Mouse (Mus musculus): ENCODE measurements around the gene Dtnbp1. TPM values are rescaled to one million over a fixed set of nuclear protein-coding genes. Genes with fewer than 3 reads are reported as not detected.
A peak's percentile ranks its signal among the peaks of the same experiment; 100 is the strongest.

The Dtnbp1 gene
- total RNA-seq, 2 experiments from 2014 or later: 81.1 to 82.7 TPM

DNA sequence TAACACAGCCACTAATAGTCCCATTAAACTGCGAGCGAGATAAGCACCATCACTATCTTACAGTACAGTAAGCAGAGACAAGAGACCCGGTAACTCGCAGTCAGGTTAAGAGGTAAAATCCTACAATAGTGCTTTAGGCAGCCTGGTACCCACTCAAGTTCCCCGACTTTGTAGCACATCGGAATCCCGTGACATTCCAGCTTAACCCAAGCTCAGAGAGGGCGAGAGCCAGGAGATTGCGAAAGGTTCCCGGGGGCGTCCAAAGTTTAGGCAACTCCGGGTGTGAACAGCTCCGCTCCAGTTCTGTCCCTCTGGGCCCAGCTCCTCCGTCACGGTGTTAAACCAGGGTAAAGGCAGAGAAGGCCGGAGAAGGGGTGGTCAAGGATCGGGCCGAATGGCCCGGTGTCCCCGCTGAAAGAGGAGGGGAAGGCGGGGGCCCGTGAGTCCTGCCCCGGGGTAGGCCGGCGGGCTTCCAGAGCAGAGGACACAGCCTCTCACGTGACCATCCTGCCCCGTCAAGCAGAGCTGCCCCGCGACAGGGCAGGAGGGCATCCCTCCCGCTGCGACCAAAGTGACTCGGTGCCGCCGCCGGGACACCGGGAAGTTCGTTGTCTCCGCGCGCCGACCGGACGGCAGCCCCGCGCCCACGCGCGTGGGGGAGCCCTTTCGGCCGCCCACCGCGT, 578 bp downstream of the Dtnbp1 start:
- peak; percentile 49 to 54 for DNase-seq

DNA sequence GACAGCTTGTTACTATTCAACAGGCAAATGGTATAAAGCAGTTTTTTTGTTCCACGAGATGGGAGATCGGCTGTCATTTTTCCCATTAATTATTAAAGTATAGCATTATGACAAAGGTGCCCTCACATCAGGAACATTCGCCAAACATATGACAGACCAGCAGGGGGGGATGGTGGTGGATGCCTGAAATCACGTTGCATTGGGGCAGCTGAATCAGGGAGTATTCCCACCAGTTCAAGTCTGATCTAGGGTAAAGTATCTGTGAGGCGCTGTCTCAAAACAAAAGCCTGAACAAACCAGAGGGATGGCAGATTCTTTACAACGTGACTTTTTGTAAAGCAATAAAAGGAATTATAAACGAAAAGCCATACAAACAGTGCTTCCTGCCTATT, 1.1 kb downstream of the Dtnbp1 start:
- DNase-seq: peak in 1 of 2 experiments; percentile 27

DNA sequence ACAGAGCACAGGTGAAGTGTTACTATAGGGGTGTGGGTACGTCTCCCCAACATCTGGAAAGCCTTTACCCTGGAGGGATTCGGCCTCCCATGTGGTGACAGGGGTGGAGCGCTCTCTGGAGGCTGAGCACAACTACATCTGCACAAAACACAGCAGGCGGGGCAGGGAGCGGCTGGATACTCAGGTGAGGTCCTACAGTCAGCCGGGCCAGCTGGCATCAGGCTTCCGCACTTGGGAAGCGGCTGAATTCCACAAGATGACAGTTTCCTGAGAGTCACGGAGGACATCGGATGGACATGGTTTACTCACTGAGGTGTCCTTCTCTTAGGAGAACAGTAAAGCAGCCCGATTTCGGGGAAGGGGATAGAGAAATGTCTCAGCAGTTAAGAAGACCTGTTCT, 2.7 kb downstream of the Dtnbp1 start:
- DNase-seq: no peak

DNA sequence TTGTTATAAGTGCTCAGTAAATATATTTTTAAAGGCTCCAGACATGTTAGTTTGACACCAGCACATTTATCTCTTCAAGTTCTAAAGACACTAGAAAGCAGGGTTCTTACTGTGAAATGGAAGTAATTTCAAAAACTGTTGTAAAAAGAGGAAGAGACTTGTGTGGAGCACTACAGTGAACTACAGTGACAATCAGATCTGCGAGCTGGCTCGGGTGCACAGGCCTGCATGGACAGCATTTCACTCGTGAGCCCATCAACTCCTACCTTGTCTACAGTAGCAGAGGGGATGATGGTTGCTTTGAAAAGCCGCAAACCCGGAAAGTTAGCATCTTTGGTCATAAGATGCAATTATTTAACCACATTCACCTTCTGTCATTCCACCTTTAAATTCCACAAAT, 5.6 kb downstream of the Dtnbp1 start:
- no peak for DNase-seq

DNA sequence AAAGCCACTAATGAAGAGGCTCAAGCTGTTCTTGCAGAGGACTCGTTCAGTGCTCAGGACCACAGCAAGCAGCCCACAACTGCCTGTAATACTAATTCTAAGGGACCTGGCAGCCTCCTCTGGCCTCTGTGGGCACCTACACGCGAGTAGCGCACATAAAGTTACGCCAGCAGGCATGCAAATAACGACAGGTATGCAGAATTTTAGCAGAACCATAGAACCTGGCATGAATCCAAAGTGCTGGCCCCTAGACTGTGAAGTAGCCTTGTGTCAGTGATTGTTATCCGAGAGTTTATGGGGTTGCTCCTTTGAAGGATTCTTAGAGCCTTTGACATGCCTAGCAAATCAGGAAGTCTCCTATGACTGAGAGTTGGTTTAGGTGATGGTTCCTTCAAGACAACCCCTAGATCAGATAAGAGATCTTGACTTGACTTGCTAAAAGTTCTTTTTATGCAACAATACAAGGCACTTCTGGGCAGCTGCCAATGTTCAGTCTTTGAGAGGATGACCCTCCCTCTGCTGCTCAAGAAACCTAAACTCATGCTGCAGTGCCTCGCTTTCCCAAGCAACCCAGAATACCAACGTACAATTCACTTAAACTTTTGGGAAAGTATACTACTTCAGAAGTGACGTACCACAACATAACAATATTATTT, 9.3 kb downstream of the Dtnbp1 start:
- no peak for DNase-seq

DNA sequence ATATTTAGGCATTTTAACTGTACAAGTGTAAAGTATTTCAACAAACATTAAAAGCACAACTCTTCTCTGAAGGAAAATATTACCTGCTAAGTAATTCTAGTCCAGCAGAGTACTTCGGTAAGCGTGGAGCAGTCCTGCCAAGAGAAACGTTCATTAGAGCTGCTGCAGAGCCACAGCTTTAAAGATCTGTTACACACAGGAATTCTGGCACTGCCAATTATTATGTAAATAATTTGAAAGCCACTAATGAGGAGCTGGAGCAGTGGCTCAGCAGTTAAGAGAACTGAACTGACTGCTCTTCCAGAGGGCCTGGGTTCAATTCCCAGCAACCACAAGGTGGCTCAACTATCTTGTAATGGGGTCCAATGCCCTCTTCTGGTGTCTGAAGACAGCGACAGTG, 10.0 kb downstream of the Dtnbp1 start:
- DNase-seq: no peak

DNA sequence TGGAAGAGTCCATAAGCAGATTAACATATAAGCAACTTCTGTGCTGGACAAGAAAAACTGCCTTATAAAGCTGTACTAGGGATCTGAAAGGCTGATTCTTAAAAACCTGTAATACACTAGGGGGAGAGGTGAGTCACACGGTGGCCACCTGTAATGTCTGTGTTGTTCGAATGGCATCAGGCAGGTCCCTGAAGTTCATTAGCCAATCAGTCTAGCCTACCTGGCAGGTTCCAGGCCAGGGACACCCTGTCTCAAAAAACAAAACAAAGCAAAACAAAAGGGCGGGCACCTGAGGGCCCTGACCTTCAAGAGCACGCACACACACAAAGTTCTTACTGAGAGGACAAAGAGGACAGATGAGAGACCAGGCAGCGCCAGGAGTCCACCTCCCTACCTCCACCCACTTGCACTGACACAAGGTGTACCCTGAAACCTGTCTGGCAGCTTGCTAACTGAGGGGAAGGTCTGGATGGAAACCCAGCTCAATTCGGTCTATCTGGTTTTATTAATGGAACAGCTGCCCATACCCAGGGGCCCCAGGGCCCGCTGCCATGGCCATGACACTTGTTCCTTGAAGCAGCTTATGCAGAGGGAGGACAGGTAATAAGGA, 11.8 kb downstream of the Dtnbp1 start:
- DNase-seq: no peak

DNA sequence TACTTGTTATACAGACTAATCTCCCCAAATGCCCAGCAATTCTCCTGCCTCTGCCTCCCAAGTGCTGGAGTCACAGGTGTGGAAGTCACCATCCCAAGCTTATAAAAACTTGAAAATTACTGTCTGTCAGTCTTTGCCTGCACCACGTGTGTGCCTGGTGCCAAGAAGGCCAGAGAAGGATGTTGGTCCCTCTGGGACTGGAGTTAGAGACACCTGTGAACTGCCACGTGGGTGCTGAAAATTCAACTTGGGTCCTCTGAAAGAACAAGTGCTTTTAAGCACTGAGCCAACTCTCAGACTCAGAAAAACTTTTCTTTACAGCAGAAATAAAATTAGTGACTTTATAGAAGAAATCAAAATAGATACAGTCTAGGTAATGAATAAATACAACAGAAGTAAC, 15.6 kb downstream of the Dtnbp1 start:
- no peak for DNase-seq

DNA sequence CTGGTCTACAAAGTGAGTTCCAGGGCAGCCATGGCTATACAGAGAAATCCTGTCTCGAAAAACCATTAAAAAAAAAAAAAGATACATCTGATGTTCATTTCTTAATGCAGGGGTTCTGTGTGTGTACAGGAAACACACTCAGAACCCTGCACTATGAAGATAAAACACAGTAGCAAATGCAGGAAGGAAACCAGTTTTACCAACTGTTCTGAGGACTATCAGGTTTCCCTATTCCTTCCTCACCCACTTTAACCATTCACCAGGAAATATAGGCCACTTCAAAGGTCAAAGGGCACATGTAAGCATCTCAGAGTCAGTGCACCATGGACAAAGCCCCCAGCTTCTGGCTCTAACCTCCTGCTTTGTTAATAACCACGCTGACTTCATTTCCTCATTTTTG, 16.6 kb downstream of the Dtnbp1 start:
- DNase-seq: no peak

DNA sequence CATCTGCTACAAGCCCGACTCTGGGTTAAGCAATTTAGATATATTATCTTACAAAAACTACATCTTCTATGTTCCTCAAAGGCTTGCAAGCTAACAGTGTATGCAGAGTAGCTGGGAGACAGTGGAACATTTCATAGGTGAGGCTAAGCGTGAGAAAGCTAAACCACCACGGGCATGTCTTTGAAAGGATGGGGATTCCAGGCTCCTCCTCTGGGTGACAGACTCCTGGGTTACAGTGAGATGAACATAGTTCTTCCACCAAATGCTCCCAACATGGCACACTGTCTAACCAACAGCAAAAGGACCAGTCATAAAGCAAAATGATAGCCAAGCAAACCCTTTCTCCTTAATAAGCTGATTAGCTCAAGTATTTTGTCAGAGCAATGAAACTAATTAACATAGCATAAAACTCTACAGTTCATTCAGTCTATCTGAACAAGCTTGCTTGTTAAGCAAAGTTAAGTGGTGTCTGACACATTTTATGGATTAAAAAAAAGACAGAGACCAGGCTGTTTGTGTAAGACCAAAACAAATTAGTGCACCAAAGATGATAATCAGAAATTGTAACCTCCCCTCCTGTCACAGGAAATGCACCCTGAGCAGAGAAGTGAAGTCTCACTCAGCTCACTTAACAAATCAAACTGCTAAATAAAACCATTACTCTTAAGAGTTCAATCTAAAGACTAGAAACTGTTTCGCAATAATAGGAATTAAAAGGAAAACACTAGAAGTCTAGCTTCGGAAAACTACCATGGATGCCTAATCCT, 18.1 kb downstream of the Dtnbp1 start:
- DNase-seq: no peak

DNA sequence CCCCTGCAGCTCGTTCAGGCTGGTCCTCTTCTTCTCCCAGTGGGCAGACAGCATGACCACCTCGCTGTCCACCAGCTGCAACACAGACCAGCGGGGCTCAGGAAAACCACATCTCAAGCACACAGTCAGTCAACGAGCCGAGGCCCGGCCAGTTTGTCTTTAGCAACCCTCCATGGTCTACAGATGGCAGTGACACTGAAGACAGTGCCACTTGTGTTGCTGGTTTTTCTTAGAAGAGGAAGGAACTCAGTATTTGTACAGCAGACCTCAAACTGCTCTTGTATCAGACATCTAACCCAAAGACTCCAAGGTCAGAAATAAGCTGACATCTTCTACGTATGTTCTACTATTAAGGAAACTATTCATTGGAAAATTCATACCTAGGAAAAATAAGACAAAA, 19.1 kb downstream of the Dtnbp1 start:
- DNase-seq: no peak

DNA sequence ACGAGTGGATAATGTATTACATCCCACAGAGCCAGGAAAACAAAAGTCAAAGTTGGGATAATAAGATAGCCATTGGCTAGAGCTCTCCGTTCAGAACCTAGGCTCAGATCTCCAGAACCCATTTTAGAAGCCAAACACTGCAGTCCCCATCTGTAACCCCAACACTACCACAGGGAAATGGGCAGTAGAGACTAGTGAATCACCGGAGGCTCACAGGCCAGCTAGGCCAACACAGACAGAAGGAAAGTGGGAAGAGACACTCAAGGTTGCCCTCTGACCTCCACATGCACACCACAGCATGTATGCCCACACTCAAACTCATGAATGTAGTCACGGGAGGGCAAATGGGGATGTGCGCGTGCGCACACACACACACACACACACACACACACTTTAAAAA, 22.5 kb downstream of the Dtnbp1 start:
- DNase-seq: no peak

DNA sequence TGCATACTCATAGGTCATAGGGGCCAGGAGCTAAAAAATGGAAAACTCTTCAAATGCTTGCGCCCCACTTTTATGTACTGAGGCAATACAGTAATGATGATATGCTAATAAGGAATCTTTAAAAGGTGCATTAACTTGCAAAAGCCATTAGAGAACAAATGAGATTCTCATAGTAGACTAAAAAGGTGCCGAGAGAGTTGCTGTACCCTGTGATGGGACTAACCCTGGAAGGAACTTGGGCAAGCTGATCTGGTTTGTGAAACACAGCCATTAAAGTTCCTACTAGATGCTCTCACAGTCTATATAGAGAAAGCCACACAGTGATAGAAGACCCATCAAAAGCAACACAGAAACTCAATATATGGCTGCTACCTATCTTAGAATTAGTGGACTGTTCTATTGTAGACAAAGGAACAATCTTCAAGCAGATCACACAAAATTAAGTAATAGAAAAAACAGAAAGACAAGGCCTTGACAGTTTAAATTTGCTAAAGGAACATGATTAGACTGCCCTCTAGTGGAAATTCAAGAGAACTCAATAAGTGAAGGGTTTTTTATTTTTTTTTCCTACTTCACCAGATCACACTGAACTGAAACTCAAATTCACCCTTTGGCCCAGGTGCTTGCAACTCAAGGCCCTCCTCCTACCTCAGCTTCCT, 24.3 kb downstream of the Dtnbp1 start:
- no peak for DNase-seq

DNA sequence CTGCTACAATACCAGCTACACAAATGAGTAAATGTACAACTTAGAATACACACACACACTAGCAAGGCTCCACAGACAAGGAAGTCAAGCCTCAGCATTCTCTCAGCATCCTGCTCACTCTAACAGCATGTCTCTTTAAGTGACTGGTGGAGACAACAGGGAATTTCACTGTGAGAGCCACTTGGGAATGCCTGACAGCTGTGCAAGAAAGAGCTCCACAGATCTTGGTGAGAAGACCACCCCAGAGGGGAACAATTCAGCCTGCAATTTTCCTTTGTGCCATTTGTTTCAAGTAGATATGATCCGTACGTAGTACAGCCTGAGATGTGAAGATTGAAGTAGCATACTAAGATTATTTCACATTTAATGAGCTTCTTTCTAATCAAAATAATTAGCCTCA, 24.9 kb downstream of the Dtnbp1 start:
- DNase-seq: no peak

DNA sequence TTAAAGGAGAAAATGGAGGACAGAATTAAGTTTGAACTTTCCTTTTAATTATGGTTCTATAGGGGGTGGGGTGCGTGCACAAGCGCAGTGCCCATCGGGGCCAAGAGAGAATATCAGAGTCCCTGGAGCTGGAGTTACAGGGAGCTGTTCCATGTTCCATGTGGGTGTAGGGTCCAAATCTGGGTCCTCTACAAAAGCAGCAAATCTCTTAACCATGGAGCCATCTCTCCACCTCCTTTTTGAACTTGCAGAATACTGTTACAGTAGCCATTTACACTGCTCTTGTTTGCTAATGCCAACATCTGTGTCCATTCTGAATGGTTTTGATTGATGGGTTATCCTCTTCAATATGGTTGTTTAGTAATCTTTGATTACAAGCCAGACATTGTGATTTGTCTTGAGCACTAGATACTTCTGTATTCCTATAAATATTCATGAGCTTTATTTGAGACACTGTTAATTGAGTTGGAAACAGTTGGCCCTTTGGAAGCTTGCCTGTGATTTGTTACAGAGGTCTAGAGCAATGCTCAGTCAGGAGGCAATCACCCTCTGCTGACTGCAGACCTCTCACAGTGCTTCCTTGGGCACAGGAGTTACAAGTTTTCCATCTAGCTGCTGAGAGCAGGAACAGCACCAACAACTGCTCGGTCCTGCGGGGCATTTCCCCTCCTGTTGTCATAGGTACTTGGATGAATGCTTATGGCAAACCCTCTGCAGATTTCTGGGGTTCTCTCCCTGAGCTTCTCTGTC, 41.2 kb downstream of the Dtnbp1 start:
- no peak for DNase-seq

DNA sequence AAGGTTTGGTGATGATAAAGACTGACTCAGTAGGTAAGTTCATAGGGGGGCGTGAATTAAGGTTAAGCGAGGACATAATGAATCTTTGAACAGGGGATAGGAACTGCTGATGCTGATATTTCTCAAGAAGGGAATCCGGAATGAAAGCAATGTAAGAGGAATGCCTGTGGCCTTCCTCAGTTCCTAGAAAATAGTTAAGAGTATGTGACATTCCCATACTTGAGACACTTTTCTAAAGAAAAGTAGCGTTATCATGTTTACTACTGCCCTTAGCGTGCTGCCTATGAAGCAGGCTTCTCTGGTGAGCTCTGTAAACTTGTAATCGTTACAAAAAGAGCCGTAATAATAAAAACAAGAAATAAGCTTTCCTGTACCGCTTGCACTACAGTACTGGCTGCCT, 44.9 kb downstream of the Dtnbp1 start:
- no peak for DNase-seq

DNA sequence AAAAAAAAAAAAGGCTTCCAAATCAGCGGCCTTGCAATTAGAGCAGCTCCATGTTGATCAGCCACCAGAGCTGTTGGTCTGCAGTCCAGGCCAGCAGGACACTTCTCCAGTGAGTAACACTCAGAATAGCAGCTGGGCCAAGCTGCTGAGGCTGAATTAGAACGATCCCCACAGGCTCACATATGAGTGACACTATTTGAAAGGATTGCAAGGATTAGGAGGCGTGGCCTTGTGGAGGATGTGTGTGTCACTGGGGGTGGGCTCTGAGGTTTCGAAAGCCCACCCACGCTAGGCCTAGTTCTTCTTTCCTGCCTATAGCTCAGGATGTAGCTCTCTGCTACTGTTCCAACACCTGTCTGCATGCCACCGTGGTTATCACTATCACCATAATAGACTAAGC, 46.2 kb downstream of the Dtnbp1 start:
- no peak for DNase-seq

DNA sequence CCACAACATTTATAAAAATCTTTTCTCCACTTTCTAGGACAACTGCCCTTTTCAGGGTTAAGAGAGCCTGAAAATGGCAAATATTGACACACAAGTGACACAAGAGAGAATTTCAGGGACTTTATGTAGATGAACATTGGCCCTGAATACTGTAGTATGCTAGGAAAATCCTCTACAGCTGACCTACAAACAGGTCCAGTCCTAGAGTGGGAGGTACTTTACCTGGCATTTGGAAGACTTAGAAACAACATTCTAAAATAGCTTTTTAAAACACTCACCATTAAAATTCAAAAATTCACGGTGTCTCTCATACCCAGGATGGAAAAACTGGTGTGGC, 47.7 kb downstream of the Dtnbp1 start:
- no peak for DNase-seq

DNA sequence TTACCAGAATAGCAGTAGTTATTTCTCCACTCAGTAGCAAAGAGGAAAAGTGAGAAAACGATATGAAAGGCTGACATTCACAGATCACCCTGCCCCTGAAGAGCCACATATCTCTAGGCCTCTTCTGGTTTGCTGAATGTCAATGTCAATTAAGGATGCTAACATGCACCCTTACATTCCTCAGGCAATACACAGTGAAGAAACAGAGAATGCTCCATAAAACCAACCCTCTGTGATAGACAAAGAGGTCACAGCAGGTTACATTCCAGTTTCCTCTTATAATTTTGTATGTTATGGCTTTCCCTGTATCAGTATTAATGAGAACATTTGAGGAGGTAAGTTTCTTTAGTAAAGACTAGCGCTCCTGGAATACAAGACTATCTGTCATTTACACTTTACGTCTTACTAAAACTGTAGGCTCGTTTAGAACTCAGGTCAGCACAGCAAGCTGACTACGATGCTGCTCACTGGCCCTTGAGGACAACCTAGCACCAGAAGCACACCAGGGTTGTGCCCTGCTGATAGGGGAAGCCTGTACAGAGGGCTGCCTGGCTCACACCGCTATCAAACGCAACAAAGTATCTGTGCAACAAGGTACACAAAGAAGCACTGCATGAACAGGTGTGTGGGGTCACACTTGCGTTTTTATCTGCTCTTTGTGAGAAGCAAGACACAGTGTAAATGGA, 48.3 kb downstream of the Dtnbp1 start:
- DNase-seq: no peak

DNA sequence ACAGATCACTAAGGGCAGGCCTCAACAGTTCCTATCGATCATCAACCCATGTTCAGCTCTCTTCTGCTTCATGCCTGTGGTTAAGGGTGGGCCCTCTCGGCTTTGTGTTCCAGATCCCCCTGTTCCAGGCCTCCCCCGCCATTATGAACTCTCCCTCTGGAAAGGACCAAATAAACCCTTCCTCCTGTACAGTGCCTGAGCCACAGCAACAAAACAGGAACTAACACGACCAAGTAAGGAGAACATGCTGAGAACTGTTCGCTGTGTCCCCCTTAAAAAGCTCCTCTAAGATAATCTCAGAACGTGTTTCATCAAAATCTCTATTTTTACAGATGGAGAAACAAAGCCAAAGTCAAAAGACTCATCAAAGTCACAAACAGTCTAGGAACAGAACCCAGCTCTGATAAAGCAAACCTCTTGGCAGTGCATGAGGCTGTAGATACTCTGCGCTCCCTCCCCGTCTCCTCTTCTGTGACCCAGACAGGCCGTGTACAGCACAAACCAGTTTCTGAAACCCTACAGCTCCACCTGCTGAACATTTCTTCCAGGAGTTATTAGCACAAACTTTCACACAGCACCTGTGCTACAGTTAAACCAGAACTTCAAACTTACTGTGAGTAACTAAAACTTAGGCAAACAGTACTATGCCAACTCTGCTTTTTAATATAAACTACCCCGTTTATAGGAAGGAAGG, 49.4 kb downstream of the Dtnbp1 start:
- DNase-seq: no peak
